Mouse (Mus musculus) kidney, embryonic 16.5 days (tissue): ENCODE results near the gene Olfml3. TPM values are rescaled to one million over a fixed set of nuclear protein-coding genes. Genes with fewer than 3 reads are reported as not detected.

Experiments used
- ATAC-seq: fragments of 200-750 bp; cut with Nextera tagmentation; 2 replicates; pipeline ENCODE4 v1.8.0; 2017; ENCODE audit warnings: moderate TSS enrichment; ENCODE audit not compliant: low FRiP score, low TSS enrichment
- H3K27ac ChIP-seq: fragments of 300-500 bp; sonication (generic); 2 replicates; pipeline ENCODE4 v1.5.1; 2014; ENCODE audit warnings: low read length
- H3K27me3 ChIP-seq: fragments of 300-500 bp; sonication (generic); 2 replicates; pipeline ENCODE4 v1.6.1; 2014; ENCODE audit warnings: low read length, control low read depth, mixed read lengths; ENCODE audit not compliant: insufficient read depth
- H3K36me3 ChIP-seq: fragments of 300-500 bp; sonication (generic); 2 replicates; pipeline ENCODE4 v1.6.1; 2014; ENCODE audit warnings: low read length, control low read depth, mixed read lengths; ENCODE audit not compliant: insufficient read depth
- H3K4me1 ChIP-seq: fragments of 300-500 bp; sonication (generic); 2 replicates; pipeline ENCODE4 v1.6.1; 2014; ENCODE audit warnings: low read length, control low read depth, mixed read lengths; ENCODE audit not compliant: insufficient read depth
- H3K4me2 ChIP-seq: fragments of 300-500 bp; sonication (generic); replicated peaks from 2 replicates; pipeline ENCODE4 v1.6.1; 2014; ENCODE audit warnings: low read depth, low read length
- H3K4me3 ChIP-seq: fragments of 300-500 bp; sonication (generic); 2 replicates; pipeline ENCODE4 v1.5.1; 2014; ENCODE audit warnings: mild to moderate bottlenecking, low read length
- H3K9ac ChIP-seq: fragments of 300-500 bp; sonication (generic); replicated peaks from 2 replicates; pipeline ENCODE4 v1.6.1; 2014; ENCODE audit warnings: low read length
- H3K9me3 ChIP-seq: fragments of 300-500 bp; sonication (generic); 2 replicates; pipeline ENCODE4 v1.6.1; 2016; ENCODE audit warnings: low read length, control low read depth
- WGBS: fragments of 180-500 bp; shearing (Covaris S2); extraction: QIAGEN DNeasy Blood & Tissue Kit; methylation state at CpG from one replicate; pipeline ENCODE4 v1.1.7; 2014; 5-methylcytosine and 5-hydroxymethylcytosine counted together
- polyA plus RNA-seq: library from polyadenylated mRNA; unstranded; fragments of >200 nt; fragmentation: Nextera tagmentation; extraction: Ambion mirVana; gene quantifications from 2 replicates; pipeline ENCODE4 v1.2.1, GENCODE M21; 2015

Olfml3 gene
- polyA plus RNA-seq, 1 experiment from 2014 or later: 63.8 TPM

- Histone ChIP-seq H3K9ac (0 out of 2 replicates have a peak overlapping the region, but pooled peaks have one; percentile 35), H3K4me1 (peaks cover 32% of the 10 kb centered on the region), H3K27ac (peak overlapping the region; percentile 74), H3K9me3 (no peaks in the 10 kb centered on the region), H3K4me2 (no peak overlapping the region), H3K27me3 (no peaks in the 10 kb centered on the region), H3K4me3 (no peak overlapping the region), H3K36me3 (peaks cover 23% of the 10 kb centered on the region; the same call in 1 of the 2 replicates)
- WGBS: 78% methylated on average over 3 of the region's 3 CpGs
- no peak for ATAC-seq
Observed at GRCm38 (mm10) chr3:103773508-103773907, 35.7 kb upstream of the Olfml3 start.

DNA sequence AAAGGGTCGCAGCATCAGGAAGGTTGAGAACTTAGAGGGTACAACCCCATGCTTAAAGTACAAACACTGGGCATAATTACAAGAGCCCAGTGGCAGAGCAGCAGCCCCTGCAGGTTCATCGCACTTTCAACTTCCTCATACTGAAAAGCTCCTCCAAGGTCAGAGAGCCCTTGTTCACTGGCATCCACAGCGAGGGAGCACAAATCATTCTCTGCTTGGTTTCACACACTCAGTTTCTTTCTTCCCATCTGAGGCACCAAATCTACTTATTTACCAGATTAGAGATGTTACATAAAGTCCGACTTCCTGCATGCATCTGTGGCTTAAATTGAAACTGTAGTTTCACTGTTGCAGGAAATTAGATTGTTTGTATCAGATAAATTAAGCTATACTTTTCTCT, 35.0 kb upstream of the Olfml3 start:
- H3K4me3 ChIP-seq: no peak overlapping the region
- no peak for ATAC-seq
- WGBS: 54% methylated on average over 4 of the region's 4 CpGs
- no peak overlapping the region for H3K9ac ChIP-seq
- H3K27me3 ChIP-seq: no peaks in the 10 kb centered on the region
- peak overlapping the region; percentile 74 for H3K27ac ChIP-seq
- no peak overlapping the region for H3K4me2 ChIP-seq
- peaks cover 32% of the 10 kb centered on the region for H3K4me1 ChIP-seq
- no peaks in the 10 kb centered on the region for H3K9me3 ChIP-seq
- peaks cover 24% of the 10 kb centered on the region; the same call in 1 of the 2 replicates for H3K36me3 ChIP-seq

DNA sequence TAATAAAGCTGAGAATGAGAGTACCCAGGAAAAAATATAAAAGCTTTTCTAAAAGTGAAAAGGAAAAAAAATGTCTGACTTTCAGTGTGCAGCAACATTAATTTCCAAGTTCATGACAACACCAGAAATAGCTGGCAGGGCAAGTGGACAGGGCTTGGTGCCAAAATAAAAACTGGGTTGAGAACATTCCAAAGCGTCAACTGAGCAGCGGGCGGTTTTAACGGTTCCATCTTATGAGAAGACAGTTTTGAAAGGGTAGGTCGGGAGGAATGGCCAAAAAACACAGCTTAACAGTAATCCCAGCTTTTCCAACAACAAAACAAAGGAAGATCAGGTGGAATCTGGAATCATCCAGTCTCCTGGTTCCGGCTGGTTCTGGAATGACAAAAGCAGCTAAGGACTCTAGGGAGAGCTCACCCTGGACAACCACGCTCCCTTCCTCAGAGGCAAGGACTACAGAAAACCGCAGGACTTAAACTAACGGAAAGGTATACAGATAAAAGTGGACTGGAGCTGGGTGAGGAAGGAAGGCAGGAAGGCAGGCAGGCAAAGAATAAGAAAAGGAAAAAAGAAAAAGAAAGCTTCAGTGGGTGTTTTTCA, 33.8 kb upstream of the Olfml3 start:
- no peak overlapping the region for H3K9ac ChIP-seq
- H3K9me3 ChIP-seq: no peaks in the 10 kb centered on the region
- peaks cover 32% of the 10 kb centered on the region for H3K4me1 ChIP-seq
- peak overlapping the region; percentile 41; the same call in 1 of the 2 replicates for H3K27ac ChIP-seq
- 58% methylated on average over 9 of the region's 9 CpGs for WGBS
- H3K27me3 ChIP-seq: no peaks in the 10 kb centered on the region
- 0 out of 2 replicates have a peak, but pooled peaks cover 13% of the 10 kb centered on the region for H3K36me3 ChIP-seq
- ATAC-seq: no peak
- H3K4me3 ChIP-seq: no peak overlapping the region
- no peak overlapping the region for H3K4me2 ChIP-seq

- H3K4me2 ChIP-seq: no peak overlapping the region
- ATAC-seq: no peak
- no peaks in the 10 kb centered on the region for H3K27me3 ChIP-seq
- no peaks in the 10 kb centered on the region for H3K9me3 ChIP-seq
- H3K4me1 ChIP-seq: peaks cover 11% of the 10 kb centered on the region; the same call in 1 of the 2 replicates
- H3K36me3 ChIP-seq: peaks cover 34% of the 10 kb centered on the region; the same call in 1 of the 2 replicates
- WGBS: 78% methylated on average over 3 of the region's 3 CpGs
- no peak overlapping the region for H3K27ac ChIP-seq
- H3K4me3 ChIP-seq: no peak overlapping the region
- no peak overlapping the region for H3K9ac ChIP-seq
Observed at GRCm38 (mm10) chr3:103766789-103767188, 29.0 kb upstream of the Olfml3 start.

GRCm38 (mm10) chr3:103759261-103759970, 21.6 kb upstream of the Olfml3 start:
- peaks cover 59% of the 10 kb centered on the region for H3K36me3 ChIP-seq

DNA sequence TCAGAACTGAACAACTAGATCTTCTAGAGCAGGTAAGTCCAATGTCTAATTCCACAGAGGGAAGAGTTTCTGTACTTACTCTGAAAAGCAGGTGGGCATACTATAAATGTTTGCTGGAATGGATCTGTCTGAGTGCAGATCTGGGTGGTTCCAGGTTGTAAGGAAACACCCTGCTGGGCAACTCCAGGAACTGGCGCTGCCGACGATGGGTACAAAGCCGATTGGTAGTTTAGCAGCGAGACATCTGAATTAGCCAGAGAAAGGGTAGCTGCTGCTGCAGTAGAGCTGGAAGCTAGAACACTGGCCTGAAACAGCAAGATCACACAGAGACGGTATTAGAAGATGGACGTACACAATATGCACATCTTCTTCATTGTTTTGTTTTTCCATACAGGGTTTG, 20.7 kb upstream of the Olfml3 start:
- Histone ChIP-seq H3K4me2 (no peak overlapping the region), H3K36me3 (peaks cover 58% of the 10 kb centered on the region), H3K4me1 (no peaks in the 10 kb centered on the region), H3K9ac (no peak overlapping the region), H3K4me3 (no peak overlapping the region), H3K27ac (no peak overlapping the region), H3K27me3 (no peaks in the 10 kb centered on the region), H3K9me3 (no peaks in the 10 kb centered on the region)
- ATAC-seq: no peak
- WGBS: 84% methylated on average over 7 of the region's 7 CpGs

More at GRCm38 (mm10) chr3:103759261-103759970, 21.6 kb upstream of the Olfml3 start:
- H3K4me3 ChIP-seq: no peak overlapping the region
- WGBS: 73% methylated on average over 5 of the region's 5 CpGs
- H3K9me3 ChIP-seq: no peaks in the 10 kb centered on the region
- no peak for ATAC-seq
- no peak overlapping the region for H3K4me2 ChIP-seq
- no peak overlapping the region for H3K27ac ChIP-seq
- H3K4me1 ChIP-seq: no peaks in the 10 kb centered on the region
- no peak overlapping the region for H3K9ac ChIP-seq
- H3K27me3 ChIP-seq: no peaks in the 10 kb centered on the region

GRCm38 (mm10) chr3:103756920-103757319, 19.1 kb upstream of the Olfml3 start:
- H3K27me3 ChIP-seq: no peaks in the 10 kb centered on the region
- no peaks in the 10 kb centered on the region for H3K4me1 ChIP-seq
- no peak overlapping the region for H3K9ac ChIP-seq
- no peak overlapping the region for H3K4me2 ChIP-seq
- H3K36me3 ChIP-seq: peaks cover 61% of the 10 kb centered on the region
- H3K27ac ChIP-seq: no peak overlapping the region
- H3K4me3 ChIP-seq: no peak overlapping the region
- 90% methylated on average over 2 of the region's 2 CpGs for whole genome bisulfite sequencing
- ATAC-seq: no peak
- no peaks in the 10 kb centered on the region for H3K9me3 ChIP-seq

GRCm38 (mm10) chr3:103755351-103755750, 17.6 kb upstream of the Olfml3 start:
- ATAC-seq: no peak
- no peak overlapping the region for H3K27ac ChIP-seq
- no peaks in the 10 kb centered on the region for H3K4me1 ChIP-seq
- WGBS: 81% methylated on average over 3 of the region's 3 CpGs
- H3K4me3 ChIP-seq: no peak overlapping the region
- no peak overlapping the region for H3K9ac ChIP-seq
- H3K9me3 ChIP-seq: no peaks in the 10 kb centered on the region
- no peak overlapping the region for H3K4me2 ChIP-seq
- peaks cover 65% of the 10 kb centered on the region for H3K36me3 ChIP-seq
- no peaks in the 10 kb centered on the region for H3K27me3 ChIP-seq

DNA sequence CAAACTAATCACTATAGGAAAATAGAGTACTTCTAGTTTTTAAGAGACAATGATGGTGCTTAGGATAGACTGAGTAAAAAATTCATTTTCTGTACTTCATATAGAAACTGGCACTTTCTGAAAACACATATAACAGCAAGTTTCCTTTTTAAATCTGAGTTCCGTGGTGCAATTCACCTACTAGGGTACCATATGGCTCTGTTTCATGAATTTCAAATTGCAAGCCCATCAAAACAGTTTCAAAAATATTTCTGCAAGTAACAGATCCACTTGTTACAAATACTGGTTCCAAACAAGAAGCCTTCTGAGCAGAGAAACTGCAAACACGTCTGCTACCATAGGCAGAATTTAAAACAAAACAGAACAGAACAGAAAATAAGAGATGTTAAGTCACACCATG, 13.8 kb upstream of the Olfml3 start:
- ATAC-seq: no peak
- Histone ChIP-seq H3K4me3 (no peak overlapping the region), H3K27me3 (no peaks in the 10 kb centered on the region), H3K9ac (no peak overlapping the region), H3K27ac (no peak overlapping the region), H3K4me1 (no peaks in the 10 kb centered on the region), H3K36me3 (peaks cover 66% of the 10 kb centered on the region), H3K9me3 (no peaks in the 10 kb centered on the region), H3K4me2 (no peak overlapping the region)
- 90% methylated on average over 2 of the region's 2 CpGs for WGBS

- H3K9ac ChIP-seq: no peak overlapping the region
- H3K4me2 ChIP-seq: no peak overlapping the region
- ATAC-seq: no peak
- no peak overlapping the region for H3K27ac ChIP-seq
- 71% methylated on average over 5 of the region's 5 CpGs for WGBS
- no peaks in the 10 kb centered on the region for H3K4me1 ChIP-seq
- H3K4me3 ChIP-seq: no peak overlapping the region
- H3K27me3 ChIP-seq: no peaks in the 10 kb centered on the region
- peaks cover 71% of the 10 kb centered on the region for H3K36me3 ChIP-seq
- H3K9me3 ChIP-seq: no peaks in the 10 kb centered on the region
Observed at GRCm38 (mm10) chr3:103746711-103747110, 8.9 kb upstream of the Olfml3 start.
